Mouse (Mus musculus) heart, embryonic 12.5 days (tissue): ENCODE results near the gene Eaf2. TPM values are rescaled to one million over a fixed set of nuclear protein-coding genes. Genes with fewer than 3 reads are reported as not detected.

Experiments
- ATAC-seq: fragments of 200-750 bp; cut with Nextera tagmentation; 2 replicates; pipeline ENCODE4 v1.8.0; 2017; ENCODE audit warnings: moderate TSS enrichment, moderate library complexity; ENCODE audit not compliant: insufficient number of reproducible peaks, low FRiP score
- H3K27ac ChIP-seq: fragments of 300-500 bp; sonication (generic); 2 replicates; pipeline ENCODE4 v1.5.1; 2016; ENCODE audit warnings: mild to moderate bottlenecking, moderate library complexity; ENCODE audit not compliant: poor library complexity, severe bottlenecking
- H3K27me3 ChIP-seq: fragments of 300-500 bp; sonication (generic); replicated peaks from 2 replicates; pipeline ENCODE4 v1.6.1; 2016; ENCODE audit warnings: mild to moderate bottlenecking, moderate library complexity
- H3K36me3 ChIP-seq: fragments of 300-500 bp; sonication (generic); 2 replicates; pipeline ENCODE4 v1.6.1; 2016; ENCODE audit warnings: mild to moderate bottlenecking, moderate library complexity
- H3K4me1 ChIP-seq: fragments of 300-500 bp; sonication (generic); replicated peaks from 2 replicates; pipeline ENCODE4 v1.6.1; 2016; ENCODE audit warnings: mild to moderate bottlenecking
- H3K4me2 ChIP-seq: fragments of 300-500 bp; sonication (generic); 2 replicates; pipeline ENCODE4 v1.6.1; 2016; ENCODE audit warnings: mild to moderate bottlenecking, moderate library complexity
- H3K4me3 ChIP-seq: fragments of 300-500 bp; sonication (generic); 2 replicates; pipeline ENCODE4 v1.5.1; 2016; ENCODE audit warnings: mild to moderate bottlenecking
- H3K9ac ChIP-seq: fragments of 300-500 bp; sonication (generic); 2 replicates; pipeline ENCODE4 v1.6.1; 2016; ENCODE audit warnings: mild to moderate bottlenecking, moderate library complexity
- H3K9me3 ChIP-seq: fragments of 300-500 bp; sonication (generic); replicated peaks from 2 replicates; pipeline ENCODE4 v1.6.1; 2016; ENCODE audit warnings: mild to moderate bottlenecking, moderate library complexity
- WGBS: fragments of 180-500 bp; shearing (Covaris S2); methylation state at CpG from one replicate; pipeline ENCODE4 v1.1.7; 2016; 5-methylcytosine and 5-hydroxymethylcytosine counted together
- microRNA-seq: library from miRNA; unstranded; fragments of <30 nt; microRNA quantifications from one replicate; pipeline ENCODE4, GENCODE M21; 2017
- polyA plus RNA-seq: library from polyadenylated mRNA; unstranded; fragments of >200 nt; fragmentation: Nextera tagmentation; extraction: Ambion mirVana; gene quantifications from 2 replicates; pipeline ENCODE4 v1.2.1, GENCODE M21; 2016

Eaf2 gene
- polyA plus RNA-seq, 1 experiment from 2014 or later, result 0.80 TPM

- no peak overlapping the region for H3K27ac ChIP-seq
- H3K27me3 ChIP-seq, result no peaks in the 10 kb centered on the region
- H3K36me3 ChIP-seq, result no peaks in the 10 kb centered on the region
- H3K4me1 ChIP-seq, result no peaks in the 10 kb centered on the region
- no peak overlapping the region for H3K4me2 ChIP-seq
- H3K9me3 ChIP-seq, result no peaks in the 10 kb centered on the region
- H3K4me3 ChIP-seq, result no peak overlapping the region
- 76% methylated on average over 10 of the region's 13 CpGs for WGBS
- ATAC-seq, result no peak
- H3K9ac ChIP-seq, result no peak overlapping the region
Measured at GRCm38 (mm10) chr16:36770191-36770771, 104.5 kb downstream of the Eaf2 start.

- Histone ChIP-seq H3K27me3 (no peaks in the 10 kb centered on the region), H3K9ac (no peak overlapping the region), H3K9me3 (no peaks in the 10 kb centered on the region), H3K4me1 (no peaks in the 10 kb centered on the region), H3K36me3 (no peaks in the 10 kb centered on the region), H3K4me3 (no peak overlapping the region), H3K27ac (no peak overlapping the region), H3K4me2 (no peak overlapping the region)
- no peak for ATAC-seq
- 79% methylated on average over 3 of the region's 3 CpGs for WGBS
Measured at GRCm38 (mm10) chr16:36751979-36752378, 122.8 kb downstream of the Eaf2 start.

GRCm38 (mm10) chr16:36747767-36748166 lies 127.0 kb downstream of the Eaf2 start:
- WGBS, result 66% methylated on average over 2 of the region's 2 CpGs
- H3K9ac ChIP-seq, result no peak overlapping the region
- H3K27ac ChIP-seq, result no peak overlapping the region
- no peaks in the 10 kb centered on the region for H3K36me3 ChIP-seq
- no peaks in the 10 kb centered on the region; the same call in 1 of the 2 replicates for H3K27me3 ChIP-seq
- H3K4me2 ChIP-seq, result no peak overlapping the region
- H3K4me3 ChIP-seq, result no peak overlapping the region
- ATAC-seq, result no peak
- no peaks in the 10 kb centered on the region for H3K4me1 ChIP-seq
- no peaks in the 10 kb centered on the region for H3K9me3 ChIP-seq

DNA sequence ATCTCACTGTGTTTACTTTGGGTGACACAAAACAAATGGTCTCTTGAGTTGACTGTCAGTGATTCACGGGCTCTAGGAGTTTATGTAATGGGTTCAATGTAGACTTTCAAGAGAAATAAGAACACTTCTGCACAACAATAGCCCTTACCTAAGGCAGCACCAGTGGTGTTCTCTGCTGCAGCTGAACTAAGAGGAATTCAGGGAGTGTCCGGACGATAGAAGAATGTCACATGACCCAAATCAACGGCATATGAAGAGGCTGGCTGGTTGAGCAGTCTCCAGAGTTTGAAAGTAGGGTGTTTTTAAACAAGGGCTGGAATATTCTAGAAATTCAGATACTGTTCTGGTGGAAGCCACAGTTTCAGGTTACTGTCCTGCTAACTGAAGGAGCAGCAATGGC lies 127.7 kb downstream of the Eaf2 start:
- H3K36me3 ChIP-seq, result no peaks in the 10 kb centered on the region
- no peak overlapping the region for H3K9ac ChIP-seq
- H3K9me3 ChIP-seq, result no peaks in the 10 kb centered on the region
- no peak for ATAC-seq
- no peak overlapping the region for H3K4me3 ChIP-seq
- H3K4me2 ChIP-seq, result no peak overlapping the region
- H3K4me1 ChIP-seq, result no peaks in the 10 kb centered on the region
- no peaks in the 10 kb centered on the region; the same call in 1 of the 2 replicates for H3K27me3 ChIP-seq
- WGBS, result 73% methylated on average over 4 of the region's 4 CpGs
- H3K27ac ChIP-seq, result no peak overlapping the region

- Histone ChIP-seq H3K27me3 (no peaks in the 10 kb centered on the region; the same call in 1 of the 2 replicates), H3K27ac (no peak overlapping the region), H3K4me2 (no peak overlapping the region), H3K4me3 (no peak overlapping the region), H3K9me3 (no peaks in the 10 kb centered on the region), H3K36me3 (no peaks in the 10 kb centered on the region), H3K9ac (no peak overlapping the region), H3K4me1 (no peaks in the 10 kb centered on the region)
- no peak for ATAC-seq
- WGBS, result 81% methylated on average over 8 of the region's 8 CpGs
Measured at GRCm38 (mm10) chr16:36743580-36743979, 131.2 kb downstream of the Eaf2 start.

Small RNAs within 50 kb of the gene (microRNA-seq; reads per million reads assigned to microRNA genes)
- not detected for gene Gm22617

Other genes starting within 250 kb of the Eaf2 start
- gene Cd86, start 208.9 kb downstream of the Eaf2 start, polyA plus RNA-seq, result 0.48 and 0.72 TPM in 2 replicates
- gene Ildr1, start 181.0 kb downstream of the Eaf2 start, polyA plus RNA-seq, result 0.09 TPM in 1 of 2 replicates, not detected in the other
- 0.92 and 1.4 TPM in 2 replicates for gene Slc15a2, start 90.0 kb downstream of the Eaf2 start, polyA plus RNA-seq
- gene Iqcb1, start 46.6 kb downstream of the Eaf2 start, polyA plus RNA-seq, result 33.4 and 34.1 TPM in 2 replicates
- gene Golgb1, start 137 bp upstream of the Eaf2 start, polyA plus RNA-seq, result 59.3 and 64.2 TPM in 2 replicates
- gene Hcls1, start 60.0 kb upstream of the Eaf2 start, polyA plus RNA-seq, result 4.1 and 4.2 TPM in 2 replicates
- gene Fbxo40, start 115.5 kb upstream of the Eaf2 start, polyA plus RNA-seq, result 10.1 and 10.4 TPM in 2 replicates
- 7.2 and 7.3 TPM in 2 replicates for gene Polq, start 136.8 kb upstream of the Eaf2 start, polyA plus RNA-seq